Mouse (Mus musculus) intestine, embryonic 16.5 days (tissue): Measurements from ENCODE around the gene Cuzd1. TPM values are rescaled to one million over a fixed set of nuclear protein-coding genes. Genes with fewer than 3 reads are reported as not detected.

ENCODE experiments used
- ATAC-seq: fragments of 200-750 bp; cut with Nextera tagmentation; 2 replicates; pipeline ENCODE4 v1.8.0; 2017; ENCODE audit warnings: moderate TSS enrichment, moderate library complexity
- H3K27ac ChIP-seq: fragments of 300-500 bp; sonication (generic); 2 replicates; pipeline ENCODE4 v1.5.1; 2014; ENCODE audit warnings: mild to moderate bottlenecking, low read length
- H3K27me3 ChIP-seq: fragments of 300-500 bp; sonication (generic); replicated peaks from 2 replicates; pipeline ENCODE4 v1.6.1; 2014; ENCODE audit warnings: low read length, control low read depth, mixed read lengths; ENCODE audit not compliant: control insufficient read depth, insufficient read depth
- H3K36me3 ChIP-seq: fragments of 300-500 bp; sonication (generic); 2 replicates; pipeline ENCODE4 v1.6.1; 2014; ENCODE audit warnings: low read length, control low read depth; ENCODE audit not compliant: control insufficient read depth, insufficient read depth
- H3K4me1 ChIP-seq: fragments of 300-500 bp; sonication (generic); 2 replicates; pipeline ENCODE4 v1.6.1; 2014; ENCODE audit warnings: low read length, control low read depth, mixed read lengths; ENCODE audit not compliant: control insufficient read depth, insufficient read depth
- H3K4me2 ChIP-seq: fragments of 300-500 bp; sonication (generic); 2 replicates; pipeline ENCODE4 v1.6.1; 2014; ENCODE audit warnings: low read depth, low read length, control low read depth
- H3K4me3 ChIP-seq: fragments of 300-500 bp; sonication (generic); 2 replicates; pipeline ENCODE4 v1.5.1; 2014; ENCODE audit warnings: mild to moderate bottlenecking, low read length
- H3K9ac ChIP-seq: fragments of 300-500 bp; sonication (generic); 2 replicates; pipeline ENCODE4 v1.6.1; 2014; ENCODE audit warnings: low read depth, low read length
- H3K9me3 ChIP-seq: fragments of 300-500 bp; sonication (generic); 2 replicates; pipeline ENCODE4 v1.6.1; 2016; ENCODE audit warnings: low read length, control low read depth; ENCODE audit not compliant: control insufficient read depth
- WGBS: fragments of 180-500 bp; shearing (Covaris S2); extraction: QIAGEN DNeasy Blood & Tissue Kit; methylation state at CpG from one replicate; pipeline ENCODE4 v1.1.7; 2014; 5-methylcytosine and 5-hydroxymethylcytosine counted together
- polyA plus RNA-seq: library from polyadenylated mRNA; unstranded; fragments of >200 nt; fragmentation: Nextera tagmentation; extraction: Ambion mirVana; gene quantifications from 2 replicates; pipeline ENCODE4 v1.2.1, GENCODE M21; 2015

Cuzd1 gene
- polyA plus RNA-seq, result 1.5 and 1.9 TPM in 2 replicates

GRCm38 (mm10) chr7:131322192-131322591, at the start of gene Cuzd1:
TSS of gene Cuzd1 (minus strand) at chr7:131322292.
- Histone ChIP-seq H3K9ac (no peak within 1 kb of the TSS), H3K4me2 (no peak within 1 kb of the TSS), H3K36me3 (no peaks in the 10 kb centered on the region), H3K4me1 (no peaks in the 10 kb centered on the region), H3K27ac (no peak within 1 kb of the TSS), H3K27me3 (no peaks in the 10 kb centered on the region), H3K4me3 (no peak within 1 kb of the TSS), H3K9me3 (no peaks in the 10 kb centered on the region)
- WGBS, result 77% methylated on average over 2 of the region's 2 CpGs
- no peak for ATAC-seq

GRCm38 (mm10) chr7:131371470-131371860, 49.4 kb upstream of the Cuzd1 start:
- Histone ChIP-seq H3K27ac (peak overlapping the region; percentile 96), H3K36me3 (no peaks in the 10 kb centered on the region), H3K27me3 (no peaks in the 10 kb centered on the region), H3K9me3 (no peaks in the 10 kb centered on the region), H3K9ac (peak overlapping the region; percentile 93), H3K4me2 (peak overlapping the region; percentile 69), H3K4me1 (peaks cover 13% of the 10 kb centered on the region; the same call in 1 of the 2 replicates), H3K4me3 (peak overlapping the region; percentile 83)
- WGBS, result 9% methylated on average over 9 of the region's 9 CpGs
- ATAC-seq, result peak; percentile 60; the same call in 1 of the 2 replicates

- Histone ChIP-seq H3K4me1 (peaks cover 13% of the 10 kb centered on the region; the same call in 1 of the 2 replicates), H3K4me2 (peak within 1 kb of the TSS; percentile 69), H3K9ac (peak within 1 kb of the TSS; percentile 93), H3K9me3 (no peaks in the 10 kb centered on the region), H3K4me3 (peak within 1 kb of the TSS; percentile 83), H3K27me3 (no peaks in the 10 kb centered on the region), H3K36me3 (no peaks in the 10 kb centered on the region), H3K27ac (peak within 1 kb of the TSS; percentile 96)
- WGBS, result 5% methylated on average over 47 of the region's 47 CpGs
- peak; percentile 98 for ATAC-seq
Measured at GRCm38 (mm10) chr7:131370648-131371469, 48.8 kb upstream of the Cuzd1 start, which contains the start of gene Pstk. TSS of gene Pstk (plus strand) at chr7:131371141.

GRCm38 (mm10) chr7:131364131-131364530, 42.0 kb upstream of the Cuzd1 start:
- Histone ChIP-seq H3K9me3 (no peaks in the 10 kb centered on the region), H3K4me1 (peaks cover 9% of the 10 kb centered on the region), H3K4me2 (no peak overlapping the region; the same call in 1 of the 2 replicates), H3K36me3 (no peaks in the 10 kb centered on the region), H3K4me3 (no peak overlapping the region), H3K27me3 (no peaks in the 10 kb centered on the region), H3K27ac (peak overlapping the region; percentile 69), H3K9ac (no peak overlapping the region)
- 75% methylated on average over 8 of the region's 8 CpGs for WGBS
- ATAC-seq, result peak; percentile 9; the same call in 1 of the 2 replicates

GRCm38 (mm10) chr7:131362615-131363300, 40.7 kb upstream of the Cuzd1 start, which contains the start of gene 2310057M21Rik:
TSS of gene 2310057M21Rik (minus strand) at chr7:131362759.
- peak within 1 kb of the TSS; percentile 96 for H3K27ac ChIP-seq
- H3K4me1 ChIP-seq, result peaks cover 9% of the 10 kb centered on the region
- H3K36me3 ChIP-seq, result no peaks in the 10 kb centered on the region
- WGBS, result under 1% methylated on average over 55 of the region's 55 CpGs
- peak within 1 kb of the TSS; percentile 93 for H3K9ac ChIP-seq
- peak; percentile 97 for ATAC-seq
- no peaks in the 10 kb centered on the region for H3K9me3 ChIP-seq
- peak within 1 kb of the TSS; percentile 86 for H3K4me3 ChIP-seq
- no peaks in the 10 kb centered on the region for H3K27me3 ChIP-seq
- H3K4me2 ChIP-seq, result peak within 1 kb of the TSS; percentile 92

GRCm38 (mm10) chr7:131362269-131362614, 40.1 kb upstream of the Cuzd1 start:
- H3K36me3 ChIP-seq, result 0 out of 2 replicates have a peak, but pooled peaks cover 3% of the 10 kb centered on the region
- peak overlapping the region; percentile 92 for H3K4me2 ChIP-seq
- no peaks in the 10 kb centered on the region for H3K9me3 ChIP-seq
- H3K27me3 ChIP-seq, result no peaks in the 10 kb centered on the region
- peak overlapping the region; percentile 93 for H3K9ac ChIP-seq
- ATAC-seq, result peak; percentile 72
- under 1% methylated on average over 35 of the region's 35 CpGs for WGBS
- H3K4me1 ChIP-seq, result peaks cover 9% of the 10 kb centered on the region
- H3K27ac ChIP-seq, result peak overlapping the region; percentile 96
- peak overlapping the region; percentile 86 for H3K4me3 ChIP-seq

GRCm38 (mm10) chr7:131356105-131356504, 34.0 kb upstream of the Cuzd1 start:
- 94% methylated on average over 13 of the region's 13 CpGs for WGBS
- ATAC-seq, result no peak

GRCm38 (mm10) chr7:131345856-131346541, 23.9 kb upstream of the Cuzd1 start:
- Histone ChIP-seq H3K9me3 (no peaks in the 10 kb centered on the region), H3K36me3 (peaks cover 15% of the 10 kb centered on the region), H3K27ac (no peak overlapping the region), H3K4me1 (no peaks in the 10 kb centered on the region), H3K4me3 (no peak overlapping the region), H3K4me2 (no peak overlapping the region), H3K9ac (no peak overlapping the region), H3K27me3 (no peaks in the 10 kb centered on the region)
- no peak for ATAC-seq
- WGBS, result 77% methylated on average over 7 of the region's 7 CpGs

More at GRCm38 (mm10) chr7:131356105-131356504, 34.0 kb upstream of the Cuzd1 start:
- H3K4me3 ChIP-seq, result no peak overlapping the region
- no peaks in the 10 kb centered on the region for H3K27me3 ChIP-seq
- H3K9ac ChIP-seq, result no peak overlapping the region
- peaks cover 9% of the 10 kb centered on the region; the same call in 1 of the 2 replicates for H3K36me3 ChIP-seq
- no peak overlapping the region for H3K4me2 ChIP-seq
- H3K9me3 ChIP-seq, result no peaks in the 10 kb centered on the region
- peaks cover 3% of the 10 kb centered on the region for H3K4me1 ChIP-seq
- H3K27ac ChIP-seq, result no peak overlapping the region
